Mouse (Mus musculus) forebrain, embryonic 16.5 days (tissue): ENCODE data around the gene Il1rapl1. TPM values are rescaled to one million over a fixed set of nuclear protein-coding genes. Genes with fewer than 3 reads are reported as not detected.

Experiments
- ATAC-seq: fragments of 200-750 bp; cut with Nextera tagmentation; 2 replicates; pipeline ENCODE4 v1.8.0; 2017; ENCODE audit warnings: mild to moderate bottlenecking, moderate library complexity
- H3K27ac ChIP-seq: fragments of 300-500 bp; sonication (generic); 2 replicates; pipeline ENCODE4 v1.5.1; 2014; ENCODE audit warnings: low read length, control low read depth
- H3K27me3 ChIP-seq: fragments of 300-500 bp; sonication (generic); replicated peaks from 2 replicates; pipeline ENCODE4 v1.6.1; 2014; ENCODE audit warnings: low read length; ENCODE audit not compliant: control insufficient read depth, insufficient read depth
- H3K36me3 ChIP-seq: fragments of 300-500 bp; sonication (generic); 2 replicates; pipeline ENCODE4 v1.6.1; 2014; ENCODE audit not compliant: control insufficient read depth, insufficient read depth
- H3K4me1 ChIP-seq: fragments of 300-500 bp; sonication (generic); replicated peaks from 2 replicates; pipeline ENCODE4 v1.6.1; 2014; ENCODE audit warnings: low read length; ENCODE audit not compliant: control insufficient read depth, insufficient read depth
- H3K4me2 ChIP-seq: fragments of 300-500 bp; sonication (generic); 2 replicates; pipeline ENCODE4 v1.6.1; 2014; ENCODE audit warnings: mild to moderate bottlenecking, low read length, control low read depth
- H3K4me3 ChIP-seq: fragments of 300-500 bp; sonication (generic); replicated peaks from 2 replicates; pipeline ENCODE4 v1.5.1; 2014; ENCODE audit warnings: mild to moderate bottlenecking, low read length, control low read depth
- H3K9ac ChIP-seq: fragments of 300-500 bp; sonication (generic); replicated peaks from 2 replicates; pipeline ENCODE4 v1.6.1; 2014; ENCODE audit warnings: low read depth, low read length, control low read depth
- H3K9me3 ChIP-seq: fragments of 300-500 bp; sonication (generic); 2 replicates; pipeline ENCODE4 v1.6.1; 2016; ENCODE audit warnings: low read length; ENCODE audit not compliant: control insufficient read depth
- WGBS: fragments of 180-500 bp; shearing (Covaris S2); extraction: QIAGEN DNeasy Blood & Tissue Kit; methylation state at CpG from one replicate; pipeline ENCODE4 v1.1.7; 2014; 5-methylcytosine and 5-hydroxymethylcytosine counted together
- polyA plus RNA-seq: library from polyadenylated mRNA; unstranded; fragments of >200 nt; fragmentation: Nextera tagmentation; extraction: Ambion mirVana; gene quantifications from 2 replicates; pipeline ENCODE4 v1.2.1, GENCODE M21; 2015

Gene Il1rapl1
- 2.6 and 4.0 TPM in 2 replicates for polyA plus RNA-seq

DNA sequence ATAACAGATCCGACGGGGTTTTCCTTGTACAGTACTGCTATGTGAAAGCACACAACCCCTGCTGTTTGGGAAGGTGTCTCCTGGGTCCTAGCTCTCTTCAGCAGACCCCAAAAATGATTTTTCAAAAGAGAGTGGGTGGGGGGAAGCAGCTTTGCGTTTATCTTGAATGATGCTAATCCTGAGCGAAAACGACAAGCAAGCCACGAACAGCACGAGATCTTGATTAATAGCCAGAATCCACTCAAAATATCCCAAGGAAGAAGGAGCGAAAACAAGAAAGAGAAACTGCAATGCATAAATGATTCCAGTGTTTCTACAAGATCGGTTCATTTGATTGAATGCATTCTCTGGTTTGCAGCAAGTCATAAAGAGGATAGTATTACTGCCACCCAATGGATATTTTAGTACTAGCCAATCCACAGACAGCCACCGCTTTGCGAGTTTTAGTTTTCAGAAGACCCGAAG lies at the start of gene Il1rapl1:
Gene Il1rapl1, minus strand, starts transcription at position 37 of the 465 bp plus-strand sequence.
- Histone ChIP-seq H3K27me3 (no peaks in the 10 kb centered on the region), H3K4me2 (peak within 1 kb of the TSS; percentile 58), H3K4me1 (no peaks in the 10 kb centered on the region), H3K27ac (peak within 1 kb of the TSS; percentile 61), H3K9ac (peak within 1 kb of the TSS; percentile 52), H3K4me3 (peak within 1 kb of the TSS; percentile 51), H3K9me3 (no peaks in the 10 kb centered on the region), H3K36me3 (no peaks in the 10 kb centered on the region)
- WGBS: 24% methylated on average over 12 of the region's 12 CpGs
- ATAC-seq: peak; percentile 89

DNA sequence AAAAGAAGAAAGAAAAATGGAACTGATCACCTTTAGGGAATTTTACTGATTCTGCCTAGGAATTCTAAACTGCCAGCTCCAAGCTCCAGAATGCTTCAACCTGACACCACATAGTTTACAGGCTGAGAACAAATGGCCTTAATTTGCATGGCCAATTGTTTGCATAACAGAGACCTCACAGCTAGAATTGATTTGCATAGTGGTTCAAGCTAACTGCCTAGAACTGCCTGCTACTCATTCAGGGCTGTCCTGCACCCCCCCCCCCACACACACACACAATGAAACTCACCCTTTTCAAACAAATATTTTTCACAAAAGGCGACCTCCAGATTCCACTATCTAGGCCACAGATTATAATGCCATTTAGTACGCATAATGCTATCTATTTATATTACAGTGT lies 42.6 kb upstream of the Il1rapl1 start:
- Histone ChIP-seq H3K9me3 (no peaks in the 10 kb centered on the region), H3K4me1 (no peaks in the 10 kb centered on the region), H3K27me3 (no peaks in the 10 kb centered on the region), H3K36me3 (no peaks in the 10 kb centered on the region), H3K4me3 (no peak overlapping the region), H3K9ac (no peak overlapping the region), H3K4me2 (no peak overlapping the region), H3K27ac (no peak overlapping the region)
- WGBS: 31% methylated on average over 2 of the region's 2 CpGs
- ATAC-seq: peak; percentile 72

DNA sequence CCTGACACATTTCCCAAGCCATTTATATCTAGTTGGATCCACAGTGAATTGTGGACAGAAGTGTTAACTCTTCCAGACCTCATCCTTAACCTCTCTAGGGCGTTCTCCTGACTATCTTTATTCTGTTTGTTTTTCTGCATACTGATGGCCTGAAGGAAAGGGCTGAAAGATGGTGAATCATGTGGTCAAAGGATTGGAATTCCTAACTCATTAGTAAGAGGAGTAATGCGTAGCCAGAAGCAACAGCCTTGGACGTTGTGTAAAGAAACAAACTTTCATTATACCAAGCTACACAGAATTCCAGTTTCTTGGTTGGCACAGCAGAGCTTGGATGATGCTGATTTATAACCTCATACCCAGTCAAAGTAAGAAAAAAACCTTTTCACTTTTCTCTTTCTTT lies 10.2 kb upstream of the Il1rapl1 start:
- H3K4me1 ChIP-seq: no peaks in the 10 kb centered on the region
- H3K36me3 ChIP-seq: no peaks in the 10 kb centered on the region
- H3K4me2 ChIP-seq: no peak overlapping the region
- ATAC-seq: no peak
- H3K27ac ChIP-seq: no peak overlapping the region
- H3K4me3 ChIP-seq: no peak overlapping the region
- H3K9ac ChIP-seq: no peak overlapping the region
- 43% methylated on average over 3 of the region's 3 CpGs for WGBS
- no peaks in the 10 kb centered on the region for H3K9me3 ChIP-seq
- H3K27me3 ChIP-seq: no peaks in the 10 kb centered on the region

DNA sequence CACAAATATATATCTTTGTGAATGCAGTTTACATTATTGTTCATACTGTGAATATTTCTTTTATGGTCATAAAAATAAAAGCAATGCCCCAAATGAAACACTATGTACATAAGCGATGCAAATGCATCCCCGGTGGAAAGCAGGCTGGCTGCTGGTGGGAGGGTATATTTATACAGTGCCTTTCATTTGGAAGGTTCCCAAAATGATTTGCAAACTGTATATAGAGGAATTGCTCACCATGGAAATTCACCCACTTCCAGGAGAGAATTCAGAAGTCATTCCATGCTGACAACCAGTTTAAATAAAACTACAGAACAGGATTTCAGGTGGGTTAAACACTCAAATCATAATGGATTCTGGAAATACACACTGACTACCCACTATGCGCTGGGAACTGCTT lies 4.6 kb upstream of the Il1rapl1 start:
- 71% methylated on average over 3 of the region's 3 CpGs for WGBS
- Histone ChIP-seq H3K9me3 (no peaks in the 10 kb centered on the region), H3K36me3 (no peaks in the 10 kb centered on the region), H3K4me1 (no peaks in the 10 kb centered on the region), H3K9ac (no peak overlapping the region), H3K4me3 (no peak overlapping the region), H3K27ac (no peak overlapping the region), H3K4me2 (no peak overlapping the region), H3K27me3 (no peaks in the 10 kb centered on the region)
- no peak for ATAC-seq

DNA sequence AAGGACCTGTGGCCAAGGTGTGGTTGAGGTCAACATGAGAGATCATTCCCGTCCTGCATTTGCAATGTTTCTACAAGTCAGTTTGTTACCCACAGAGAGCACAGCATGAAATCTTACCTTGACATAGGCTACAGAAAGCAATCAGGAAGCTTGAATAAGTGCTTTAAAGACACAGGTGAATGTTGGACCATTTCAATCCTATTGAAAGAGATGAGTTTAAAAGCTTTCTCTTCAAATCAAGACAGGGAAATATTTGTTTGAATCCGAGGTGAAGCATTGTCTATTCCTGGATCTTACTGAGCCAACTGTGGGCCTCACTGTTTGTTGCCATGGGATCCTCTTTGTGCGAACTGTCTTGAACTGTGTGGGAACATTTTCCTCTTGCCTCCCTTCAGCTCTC lies 2.4 kb upstream of the Il1rapl1 start:
- Histone ChIP-seq H3K9ac (no peak overlapping the region), H3K36me3 (no peaks in the 10 kb centered on the region), H3K4me2 (no peak overlapping the region), H3K9me3 (no peaks in the 10 kb centered on the region), H3K4me3 (no peak overlapping the region), H3K27ac (no peak overlapping the region), H3K4me1 (no peaks in the 10 kb centered on the region), H3K27me3 (no peaks in the 10 kb centered on the region)
- no peak for ATAC-seq
- WGBS: 39% methylated on average over 3 of the region's 3 CpGs

DNA sequence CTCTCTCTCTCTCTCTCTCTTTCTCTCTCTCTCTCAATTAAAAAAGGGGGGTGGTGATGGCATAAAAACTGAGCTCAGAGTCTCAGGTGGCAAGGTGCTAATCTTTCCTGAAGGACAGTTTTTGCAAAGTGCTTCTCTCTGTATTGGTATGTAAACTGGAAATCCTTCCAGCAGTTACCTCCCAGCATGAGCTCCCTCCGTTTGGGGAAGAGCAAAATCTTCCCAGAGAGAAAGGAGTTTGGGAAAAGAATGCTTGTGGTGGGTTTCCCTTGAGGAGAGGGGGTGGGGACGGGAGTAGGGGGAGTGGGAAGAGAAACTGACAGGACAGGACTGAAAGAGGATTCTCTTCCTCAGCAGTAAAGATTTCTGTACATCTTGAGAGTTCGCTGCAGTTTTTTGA lies 881 bp upstream of the Il1rapl1 start:
- Histone ChIP-seq H3K9ac (no peak overlapping the region), H3K9me3 (no peaks in the 10 kb centered on the region), H3K27me3 (no peaks in the 10 kb centered on the region), H3K27ac (no peak overlapping the region), H3K36me3 (no peaks in the 10 kb centered on the region), H3K4me1 (no peaks in the 10 kb centered on the region), H3K4me3 (peak overlapping the region; percentile 51), H3K4me2 (peak overlapping the region; percentile 58)
- no peak for ATAC-seq
- 8% methylated on average over 3 of the region's 3 CpGs for WGBS

DNA sequence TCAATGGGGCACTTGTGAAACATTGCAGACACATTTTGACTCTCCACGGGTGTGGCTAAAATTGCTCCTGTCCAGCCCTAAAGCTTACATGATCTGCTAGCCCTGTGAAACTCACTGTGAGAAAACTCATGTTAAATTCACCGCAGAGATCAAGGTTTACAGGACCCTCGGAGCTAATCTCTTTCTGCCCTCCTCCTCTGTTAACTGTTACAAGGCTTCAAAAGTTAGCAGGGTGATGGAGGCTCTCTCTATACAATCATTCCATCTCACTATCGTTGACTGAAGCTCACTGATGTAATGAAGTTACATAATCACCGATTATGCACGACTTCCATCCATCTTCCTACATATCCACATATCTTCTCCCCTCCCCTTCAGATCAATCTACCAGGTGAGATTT lies 1.9 kb downstream of the Il1rapl1 start:
- H3K9ac ChIP-seq: no peak overlapping the region
- ATAC-seq: no peak
- H3K4me1 ChIP-seq: no peaks in the 10 kb centered on the region
- WGBS: 48% methylated on average over 6 of the region's 6 CpGs
- no peak overlapping the region for H3K27ac ChIP-seq
- H3K9me3 ChIP-seq: no peaks in the 10 kb centered on the region
- no peaks in the 10 kb centered on the region for H3K36me3 ChIP-seq
- H3K4me2 ChIP-seq: peak overlapping the region; percentile 23
- H3K27me3 ChIP-seq: no peaks in the 10 kb centered on the region
- H3K4me3 ChIP-seq: peak overlapping the region; percentile 30

DNA sequence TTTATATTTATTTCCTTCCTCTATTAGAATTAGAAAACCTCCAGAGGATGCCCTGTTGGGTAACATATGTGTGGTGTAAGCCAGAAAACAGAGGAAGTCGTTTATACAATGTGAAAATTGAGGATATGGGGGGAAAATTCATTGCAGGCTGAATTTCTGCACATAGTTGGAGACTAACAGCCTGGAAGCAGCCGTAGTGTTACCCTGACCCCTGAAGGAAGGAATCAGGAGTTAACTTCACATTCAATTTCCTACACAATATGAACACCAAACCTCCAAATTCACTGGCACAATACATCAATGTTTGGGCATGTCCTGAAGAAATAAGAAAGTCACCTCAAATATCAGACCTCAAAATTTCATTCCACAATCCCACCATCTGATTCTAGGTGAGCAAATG lies 3.2 kb downstream of the Il1rapl1 start:
- no peak for ATAC-seq
- Histone ChIP-seq H3K4me3 (no peak overlapping the region), H3K27ac (no peak overlapping the region), H3K4me1 (no peaks in the 10 kb centered on the region), H3K36me3 (no peaks in the 10 kb centered on the region), H3K27me3 (no peaks in the 10 kb centered on the region), H3K9me3 (no peaks in the 10 kb centered on the region), H3K4me2 (peak overlapping the region; percentile 20), H3K9ac (no peak overlapping the region)
- WGBS: 35% methylated on average over 2 of the region's 2 CpGs

DNA sequence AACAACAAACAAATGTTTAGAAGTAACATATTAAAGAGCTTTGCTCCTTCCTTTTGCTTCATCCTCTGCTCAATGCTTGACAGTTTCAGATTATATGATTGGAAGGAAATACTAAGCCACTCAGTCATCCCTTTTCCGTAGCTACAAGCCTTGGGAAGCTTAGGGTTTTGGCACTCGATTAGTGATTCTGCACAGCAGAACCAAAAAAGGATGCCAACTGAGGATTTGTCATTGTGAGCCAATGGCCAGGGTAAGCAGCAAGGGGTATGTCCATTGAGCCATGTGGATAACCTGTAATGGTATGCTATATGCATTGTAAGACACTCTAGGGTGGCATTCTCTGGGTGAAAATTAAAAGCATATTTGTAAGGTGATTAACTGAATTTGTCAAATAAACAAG lies 5.7 kb downstream of the Il1rapl1 start:
- Histone ChIP-seq H3K9ac (no peak overlapping the region), H3K27ac (no peak overlapping the region), H3K27me3 (no peaks in the 10 kb centered on the region), H3K36me3 (no peaks in the 10 kb centered on the region), H3K4me3 (no peak overlapping the region), H3K4me2 (no peak overlapping the region), H3K4me1 (no peaks in the 10 kb centered on the region), H3K9me3 (no peaks in the 10 kb centered on the region)
- 48% methylated on average over 2 of the region's 2 CpGs for WGBS
- ATAC-seq: no peak

DNA sequence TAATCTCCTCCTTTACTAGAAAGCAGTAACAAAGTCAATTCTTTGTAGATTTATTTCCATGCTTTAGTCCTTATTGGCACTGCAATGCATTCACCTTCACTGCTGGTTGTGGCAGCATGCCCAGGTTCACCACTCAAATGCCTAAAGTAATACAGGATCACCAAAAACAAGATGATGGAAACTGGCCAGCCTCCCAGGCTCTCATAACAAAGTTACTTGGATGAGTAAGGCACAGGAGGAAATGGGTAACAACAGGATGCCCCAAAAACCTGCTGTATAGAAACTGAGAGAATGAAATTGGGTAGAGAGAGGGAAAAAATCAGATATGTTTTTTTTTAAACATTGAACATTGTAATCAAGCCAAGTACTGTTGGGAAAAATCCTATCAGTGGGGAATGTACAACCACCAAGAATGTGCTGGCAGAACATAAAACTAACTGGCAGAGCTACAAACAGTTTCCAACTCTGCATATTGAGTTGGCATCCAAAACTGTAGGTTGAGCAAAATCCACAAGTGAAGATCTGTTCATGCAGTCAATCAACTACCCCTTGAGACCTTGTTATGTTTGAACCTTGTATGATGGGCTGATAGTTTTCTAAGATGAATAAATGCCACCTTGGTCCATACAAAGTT lies 21.4 kb downstream of the Il1rapl1 start:
- H3K9me3 ChIP-seq: no peaks in the 10 kb centered on the region
- no peaks in the 10 kb centered on the region for H3K27me3 ChIP-seq
- ATAC-seq: no peak
- H3K36me3 ChIP-seq: no peaks in the 10 kb centered on the region
- no peak overlapping the region for H3K4me3 ChIP-seq
- no peak overlapping the region for H3K9ac ChIP-seq
- H3K4me2 ChIP-seq: no peak overlapping the region
- H3K4me1 ChIP-seq: no peaks in the 10 kb centered on the region
- no peak overlapping the region for H3K27ac ChIP-seq
